Mouse (Mus musculus): ENCODE measurements around the gene Slc22a23. TPM values are rescaled to one million over a fixed set of nuclear protein-coding genes. Genes with fewer than 3 reads are reported as not detected.
A peak's percentile ranks its signal among the peaks of the same experiment; 100 is the strongest.

Gene Slc22a23
- polyA plus RNA-seq, 1 experiment from 2014 or later, result 28.0 TPM

- H3K9ac ChIP-seq (replicated peaks; ENCODE audit: low read length), result no peak overlapping the region
- no peaks in the 10 kb centered on the region for H3K9me3 ChIP-seq (ENCODE audit: control insufficient read depth, low read length)
- 10% methylated on average over 2 of the region's 2 CpGs for WGBS
- H3K4me3 ChIP-seq (replicated peaks; ENCODE audit: low read depth, low read length), result no peak overlapping the region
- 0 out of 2 replicates have a peak, but pooled peaks cover 5% of the 10 kb centered on the region for H3K36me3 ChIP-seq (ENCODE audit: control insufficient read depth, insufficient read depth, low read length)
- H3K4me2 ChIP-seq (ENCODE audit: low read length), result no peak overlapping the region
- peak overlapping the region; percentile 72 for H3K27ac ChIP-seq (replicated peaks; ENCODE audit: low read depth, low read length)
- ATAC-seq (ENCODE audit: low FRiP score, low TSS enrichment) (no peak), DNase-seq (no peak)
- no peaks in the 10 kb centered on the region for H3K27me3 ChIP-seq (ENCODE audit: control insufficient read depth, insufficient read depth, low read length)
- peaks cover 18% of the 10 kb centered on the region for H3K4me1 ChIP-seq (ENCODE audit: control insufficient read depth, insufficient read depth, low read length)
Measured at GRCm38 (mm10) chr13:34288129-34288528, 56.9 kb downstream of the Slc22a23 start.

GRCm38 (mm10) chr13:34287601-34288083, 57.3 kb downstream of the Slc22a23 start:
- no peaks in the 10 kb centered on the region for H3K9me3 ChIP-seq (ENCODE audit: control insufficient read depth, low read length)
- H3K27me3 ChIP-seq (ENCODE audit: control insufficient read depth, insufficient read depth, low read length), result no peaks in the 10 kb centered on the region
- no peak overlapping the region for H3K9ac ChIP-seq (replicated peaks; ENCODE audit: low read length)
- peak overlapping the region; percentile 19; the same call in 1 of the 2 replicates for H3K4me2 ChIP-seq (ENCODE audit: low read length)
- H3K4me1 ChIP-seq (ENCODE audit: control insufficient read depth, insufficient read depth, low read length), result peaks cover 18% of the 10 kb centered on the region
- peak overlapping the region; percentile 72 for H3K27ac ChIP-seq (replicated peaks; ENCODE audit: low read depth, low read length)
- DNase-seq (peak; percentile 76), ATAC-seq (ENCODE audit: low FRiP score, low TSS enrichment) (peak; percentile 68; the same call in 1 of the 2 replicates)
- 1% methylated on average over 9 of the region's 9 CpGs for WGBS
- H3K4me3 ChIP-seq (replicated peaks; ENCODE audit: low read depth, low read length), result no peak overlapping the region
- H3K36me3 ChIP-seq (ENCODE audit: control insufficient read depth, insufficient read depth, low read length), result 0 out of 2 replicates have a peak, but pooled peaks cover 5% of the 10 kb centered on the region

- H3K4me1 ChIP-seq (ENCODE audit: control insufficient read depth, insufficient read depth, low read length), result 0 out of 2 replicates have a peak, but pooled peaks cover 10% of the 10 kb centered on the region
- no peak overlapping the region for H3K27ac ChIP-seq (replicated peaks; ENCODE audit: low read depth, low read length)
- ATAC-seq (ENCODE audit: low FRiP score, low TSS enrichment), result no peak
- no peaks in the 10 kb centered on the region for H3K9me3 ChIP-seq (ENCODE audit: control insufficient read depth, low read length)
- no peak overlapping the region for H3K9ac ChIP-seq (replicated peaks; ENCODE audit: low read length)
- no peak overlapping the region for H3K4me3 ChIP-seq (replicated peaks; ENCODE audit: low read depth, low read length)
- H3K4me2 ChIP-seq (ENCODE audit: low read length), result no peak overlapping the region
- no peaks in the 10 kb centered on the region for H3K27me3 ChIP-seq (ENCODE audit: control insufficient read depth, insufficient read depth, low read length)
- no peak for DNase-seq
- 97% methylated on average over 6 of the region's 6 CpGs for WGBS
- H3K36me3 ChIP-seq (ENCODE audit: control insufficient read depth, insufficient read depth, low read length), result 0 out of 2 replicates have a peak, but pooled peaks cover 10% of the 10 kb centered on the region
Measured at GRCm38 (mm10) chr13:34281360-34281759, 63.6 kb downstream of the Slc22a23 start.

- Histone ChIP-seq H3K9me3 (ENCODE audit: control insufficient read depth, low read length) (no peaks in the 10 kb centered on the region), H3K4me2 (ENCODE audit: low read length) (no peak overlapping the region), H3K36me3 (ENCODE audit: control insufficient read depth, insufficient read depth, low read length) (0 out of 2 replicates have a peak, but pooled peaks cover 5% of the 10 kb centered on the region), H3K9ac (replicated peaks; ENCODE audit: low read length) (no peak overlapping the region), H3K27me3 (ENCODE audit: control insufficient read depth, insufficient read depth, low read length) (no peaks in the 10 kb centered on the region), H3K4me1 (ENCODE audit: control insufficient read depth, insufficient read depth, low read length) (0 out of 2 replicates have a peak, but pooled peaks cover 10% of the 10 kb centered on the region), H3K4me3 (replicated peaks; ENCODE audit: low read depth, low read length) (no peak overlapping the region), H3K27ac (replicated peaks; ENCODE audit: low read depth, low read length) (no peak overlapping the region)
- ATAC-seq (ENCODE audit: low FRiP score, low TSS enrichment), result 0 out of 2 replicates have a peak, but pooled peaks have one; percentile 40
- 59% methylated on average over 5 of the region's 5 CpGs for WGBS
- no peak for DNase-seq
Measured at GRCm38 (mm10) chr13:34278759-34279270, 66.2 kb downstream of the Slc22a23 start.

- ATAC-seq (ENCODE audit: low FRiP score, low TSS enrichment) (peak; percentile 34; the same call in 1 of the 2 replicates), DNase-seq (peak; percentile 42)
- Histone ChIP-seq H3K4me1 (ENCODE audit: control insufficient read depth, insufficient read depth, low read length) (0 out of 2 replicates have a peak, but pooled peaks cover 10% of the 10 kb centered on the region), H3K36me3 (ENCODE audit: control insufficient read depth, insufficient read depth, low read length) (0 out of 2 replicates have a peak, but pooled peaks cover 5% of the 10 kb centered on the region), H3K27ac (replicated peaks; ENCODE audit: low read depth, low read length) (no peak overlapping the region), H3K27me3 (ENCODE audit: control insufficient read depth, insufficient read depth, low read length) (no peaks in the 10 kb centered on the region), H3K4me2 (ENCODE audit: low read length) (no peak overlapping the region), H3K4me3 (replicated peaks; ENCODE audit: low read depth, low read length) (no peak overlapping the region), H3K9ac (replicated peaks; ENCODE audit: low read length) (no peak overlapping the region), H3K9me3 (ENCODE audit: control insufficient read depth, low read length) (no peaks in the 10 kb centered on the region)
- 18% methylated on average over 6 of the region's 6 CpGs for WGBS
Measured at GRCm38 (mm10) chr13:34278288-34278701, 66.7 kb downstream of the Slc22a23 start.

- Histone ChIP-seq H3K4me1 (ENCODE audit: control insufficient read depth, insufficient read depth, low read length) (peaks cover 13% of the 10 kb centered on the region), H3K27me3 (ENCODE audit: control insufficient read depth, insufficient read depth, low read length) (no peaks in the 10 kb centered on the region), H3K9ac (replicated peaks; ENCODE audit: low read length) (no peak overlapping the region), H3K4me3 (replicated peaks; ENCODE audit: low read depth, low read length) (no peak overlapping the region), H3K36me3 (ENCODE audit: control insufficient read depth, insufficient read depth, low read length) (0 out of 2 replicates have a peak, but pooled peaks cover 5% of the 10 kb centered on the region), H3K4me2 (ENCODE audit: low read length) (no peak overlapping the region), H3K27ac (replicated peaks; ENCODE audit: low read depth, low read length) (no peak overlapping the region), H3K9me3 (ENCODE audit: control insufficient read depth, low read length) (no peaks in the 10 kb centered on the region)
- ATAC-seq (ENCODE audit: low FRiP score, low TSS enrichment) (no peak), DNase-seq (no peak)
- whole genome bisulfite sequencing, result 95% methylated on average over 2 of the region's 2 CpGs
Measured at GRCm38 (mm10) chr13:34277611-34278010, 67.4 kb downstream of the Slc22a23 start.

- Histone ChIP-seq H3K36me3 (ENCODE audit: control insufficient read depth, insufficient read depth, low read length) (0 out of 2 replicates have a peak, but pooled peaks cover 5% of the 10 kb centered on the region), H3K9ac (replicated peaks; ENCODE audit: low read length) (no peak overlapping the region), H3K9me3 (ENCODE audit: control insufficient read depth, low read length) (no peaks in the 10 kb centered on the region), H3K4me2 (ENCODE audit: low read length) (no peak overlapping the region), H3K4me3 (replicated peaks; ENCODE audit: low read depth, low read length) (no peak overlapping the region), H3K27me3 (ENCODE audit: control insufficient read depth, insufficient read depth, low read length) (no peaks in the 10 kb centered on the region), H3K27ac (replicated peaks; ENCODE audit: low read depth, low read length) (no peak overlapping the region), H3K4me1 (ENCODE audit: control insufficient read depth, insufficient read depth, low read length) (peaks cover 19% of the 10 kb centered on the region)
- no peak for DNase-seq
- ATAC-seq (ENCODE audit: low FRiP score, low TSS enrichment), result no peak
- WGBS, result 92% methylated on average over 3 of the region's 3 CpGs
Measured at GRCm38 (mm10) chr13:34277001-34277400, 68.0 kb downstream of the Slc22a23 start.

GRCm38 (mm10) chr13:34274890-34275289, 70.1 kb downstream of the Slc22a23 start:
- Histone ChIP-seq H3K9ac (replicated peaks; ENCODE audit: low read length) (no peak overlapping the region), H3K27ac (replicated peaks; ENCODE audit: low read depth, low read length) (no peak overlapping the region), H3K4me3 (replicated peaks; ENCODE audit: low read depth, low read length) (no peak overlapping the region), H3K4me1 (ENCODE audit: control insufficient read depth, insufficient read depth, low read length) (peaks cover 39% of the 10 kb centered on the region), H3K27me3 (ENCODE audit: control insufficient read depth, insufficient read depth, low read length) (no peaks in the 10 kb centered on the region), H3K9me3 (ENCODE audit: control insufficient read depth, low read length) (no peaks in the 10 kb centered on the region), H3K4me2 (ENCODE audit: low read length) (no peak overlapping the region), H3K36me3 (ENCODE audit: control insufficient read depth, insufficient read depth, low read length) (0 out of 2 replicates have a peak, but pooled peaks cover 5% of the 10 kb centered on the region)
- DNase-seq, result no peak
- 100% methylated on average over 1 of the region's 1 CpGs for WGBS
- ATAC-seq (ENCODE audit: low FRiP score, low TSS enrichment), result no peak

- Histone ChIP-seq H3K27me3 (ENCODE audit: control insufficient read depth, insufficient read depth, low read length) (no peaks in the 10 kb centered on the region), H3K36me3 (ENCODE audit: control insufficient read depth, insufficient read depth, low read length) (0 out of 2 replicates have a peak, but pooled peaks cover 5% of the 10 kb centered on the region), H3K4me2 (ENCODE audit: low read length) (no peak overlapping the region), H3K4me3 (replicated peaks; ENCODE audit: low read depth, low read length) (no peak overlapping the region), H3K27ac (replicated peaks; ENCODE audit: low read depth, low read length) (no peak overlapping the region), H3K9ac (replicated peaks; ENCODE audit: low read length) (no peak overlapping the region), H3K9me3 (ENCODE audit: control insufficient read depth, low read length) (no peaks in the 10 kb centered on the region), H3K4me1 (ENCODE audit: control insufficient read depth, insufficient read depth, low read length) (peaks cover 41% of the 10 kb centered on the region)
- no peak for ATAC-seq (ENCODE audit: low FRiP score, low TSS enrichment)
- WGBS, result 99% methylated on average over 2 of the region's 2 CpGs
- no peak for DNase-seq
Measured at GRCm38 (mm10) chr13:34274417-34274816, 70.6 kb downstream of the Slc22a23 start.

All from midbrain, embryonic 14.5 days (tissue).